Mouse (Mus musculus): ENCODE data around the gene Sh2d3c. TPM values are rescaled to one million over a fixed set of nuclear protein-coding genes. Genes with fewer than 3 reads are reported as not detected.

Gene Sh2d3c
- polyA plus RNA-seq, 1 experiment from 2014 or later: 58.5 TPM

DNA sequence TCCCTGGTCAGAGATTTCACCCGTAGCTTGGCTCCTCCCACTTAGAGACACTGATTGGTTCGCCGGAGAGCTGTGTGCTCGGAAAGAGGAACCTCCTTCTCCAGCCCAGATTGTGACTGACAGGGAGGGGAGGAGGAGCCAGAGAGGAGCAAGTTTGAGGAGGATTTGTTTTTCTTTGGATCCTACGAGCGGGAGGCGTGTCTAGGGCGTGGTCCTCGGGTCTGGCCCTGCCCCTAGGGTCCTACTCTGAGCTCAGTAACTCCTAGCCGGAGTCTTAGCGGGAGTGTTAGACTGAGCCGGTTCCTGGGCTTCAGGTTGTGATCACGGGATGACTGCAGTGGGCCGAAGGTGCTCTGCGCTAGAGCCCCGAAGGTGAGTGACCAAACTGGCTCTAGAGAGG lies 6.6 kb downstream of the Sh2d3c start:
- Histone ChIP-seq H3K4me3 (ENCODE audit: low read length) (peak overlapping the region; percentile 35), H3K9ac (ENCODE audit: low read depth, low read length) (peak overlapping the region; percentile 41), H3K4me2 (ENCODE audit: low read length) (peak overlapping the region; percentile 57), H3K9me3 (ENCODE audit: control insufficient read depth, low read length) (no peaks in the 10 kb centered on the region), H3K36me3 (ENCODE audit: control insufficient read depth, insufficient read depth, low read length) (no peaks in the 10 kb centered on the region), H3K27ac (ENCODE audit: low read depth, low read length) (peak overlapping the region; percentile 31; the same call in 1 of the 2 replicates), H3K4me1 (ENCODE audit: control insufficient read depth, insufficient read depth, low read depth, low read length) (peaks cover 3% of the 10 kb centered on the region; the same call in 1 of the 2 replicates), H3K27me3 (replicated peaks; ENCODE audit: control insufficient read depth, insufficient read depth, low read length) (no peaks in the 10 kb centered on the region)
- 2% methylated on average over 16 of the region's 16 CpGs for WGBS
- peak; percentile 98 for ATAC-seq

DNA sequence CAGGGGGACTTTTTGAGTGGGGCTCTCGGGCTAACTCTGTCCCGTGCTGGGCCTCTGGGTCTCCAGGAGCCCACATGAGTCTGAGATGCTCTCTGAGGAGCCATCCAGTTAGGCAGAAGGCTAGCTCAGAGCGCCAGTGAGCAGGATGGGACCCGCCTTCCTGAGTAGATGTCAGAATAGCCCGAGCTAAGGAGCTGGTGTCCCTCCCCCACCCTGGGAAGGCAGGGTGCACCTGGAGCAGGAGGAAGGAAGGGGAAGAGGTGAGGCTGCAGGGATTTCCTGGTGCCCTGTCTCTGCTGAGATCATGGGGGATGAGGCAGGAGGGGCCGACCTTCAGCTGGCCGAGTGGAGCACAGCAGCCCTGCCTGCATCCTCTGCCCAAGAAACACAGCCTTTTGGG lies 7.6 kb downstream of the Sh2d3c start:
- no peak overlapping the region for H3K9ac ChIP-seq (ENCODE audit: low read depth, low read length)
- ATAC-seq: no peak
- no peak overlapping the region for H3K4me2 ChIP-seq (ENCODE audit: low read length)
- H3K36me3 ChIP-seq (ENCODE audit: control insufficient read depth, insufficient read depth, low read length): no peaks in the 10 kb centered on the region
- H3K4me3 ChIP-seq (ENCODE audit: low read length): no peak overlapping the region
- no peaks in the 10 kb centered on the region for H3K27me3 ChIP-seq (replicated peaks; ENCODE audit: control insufficient read depth, insufficient read depth, low read length)
- no peak overlapping the region; the same call in 1 of the 2 replicates for H3K27ac ChIP-seq (ENCODE audit: low read depth, low read length)
- no peaks in the 10 kb centered on the region for H3K9me3 ChIP-seq (ENCODE audit: control insufficient read depth, low read length)
- WGBS: 57% methylated on average over 7 of the region's 7 CpGs
- H3K4me1 ChIP-seq (ENCODE audit: control insufficient read depth, insufficient read depth, low read depth, low read length): peaks cover 3% of the 10 kb centered on the region; the same call in 1 of the 2 replicates

DNA sequence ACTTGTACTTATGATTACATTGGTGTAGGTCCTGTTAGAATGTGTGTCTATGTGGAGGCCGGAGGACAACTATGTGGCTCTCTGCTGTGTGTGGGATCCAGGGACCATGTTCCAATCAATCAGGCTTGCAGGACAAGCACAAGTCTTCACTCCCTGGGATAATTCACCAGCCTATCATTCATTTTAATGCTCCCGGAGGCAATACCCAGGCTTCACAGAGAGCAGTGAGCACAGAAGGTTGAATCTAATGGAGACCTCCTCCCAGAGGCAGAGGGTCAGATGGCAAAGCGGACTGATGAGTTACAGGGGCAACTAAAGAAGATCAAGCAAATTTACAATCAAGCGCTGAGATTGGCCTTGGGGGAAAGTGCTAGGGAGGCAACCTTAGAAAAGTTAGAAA lies 8.7 kb downstream of the Sh2d3c start:
- Histone ChIP-seq H3K36me3 (ENCODE audit: control insufficient read depth, insufficient read depth, low read length) (no peaks in the 10 kb centered on the region), H3K4me1 (ENCODE audit: control insufficient read depth, insufficient read depth, low read depth, low read length) (peaks cover 3% of the 10 kb centered on the region; the same call in 1 of the 2 replicates), H3K9me3 (ENCODE audit: control insufficient read depth, low read length) (no peaks in the 10 kb centered on the region), H3K27ac (ENCODE audit: low read depth, low read length) (no peak overlapping the region), H3K4me3 (ENCODE audit: low read length) (no peak overlapping the region), H3K4me2 (ENCODE audit: low read length) (no peak overlapping the region), H3K9ac (ENCODE audit: low read depth, low read length) (no peak overlapping the region), H3K27me3 (replicated peaks; ENCODE audit: control insufficient read depth, insufficient read depth, low read length) (no peaks in the 10 kb centered on the region)
- ATAC-seq: no peak
- 73% methylated on average over 4 of the region's 4 CpGs for WGBS

DNA sequence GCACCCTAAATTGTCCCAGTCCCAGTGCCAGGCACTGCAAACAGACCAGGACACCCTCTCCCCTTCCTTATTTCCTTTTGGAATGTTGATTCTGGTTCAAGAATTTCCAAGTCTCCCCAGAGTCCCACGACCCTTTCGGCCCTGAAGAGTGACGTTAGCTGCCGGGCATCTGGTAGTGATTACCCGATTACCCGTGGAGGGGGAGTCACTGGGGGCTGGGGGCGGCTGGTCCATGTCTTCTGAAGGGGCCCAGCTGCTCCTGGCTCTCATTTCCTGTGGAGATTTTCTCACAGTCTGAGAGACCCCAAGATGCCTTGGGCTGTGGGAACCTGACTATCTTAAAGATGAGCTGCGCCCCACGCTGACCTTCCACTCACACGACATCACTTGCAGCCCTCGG lies 10.0 kb downstream of the Sh2d3c start:
- ATAC-seq: no peak
- Histone ChIP-seq H3K36me3 (ENCODE audit: control insufficient read depth, insufficient read depth, low read length) (no peaks in the 10 kb centered on the region), H3K4me3 (ENCODE audit: low read length) (no peak overlapping the region), H3K9me3 (ENCODE audit: control insufficient read depth, low read length) (no peaks in the 10 kb centered on the region), H3K9ac (ENCODE audit: low read depth, low read length) (no peak overlapping the region), H3K27ac (ENCODE audit: low read depth, low read length) (no peak overlapping the region), H3K4me1 (ENCODE audit: control insufficient read depth, insufficient read depth, low read depth, low read length) (peaks cover 3% of the 10 kb centered on the region; the same call in 1 of the 2 replicates), H3K27me3 (replicated peaks; ENCODE audit: control insufficient read depth, insufficient read depth, low read length) (no peaks in the 10 kb centered on the region), H3K4me2 (ENCODE audit: low read length) (no peak overlapping the region)
- WGBS: 44% methylated on average over 11 of the region's 11 CpGs

DNA sequence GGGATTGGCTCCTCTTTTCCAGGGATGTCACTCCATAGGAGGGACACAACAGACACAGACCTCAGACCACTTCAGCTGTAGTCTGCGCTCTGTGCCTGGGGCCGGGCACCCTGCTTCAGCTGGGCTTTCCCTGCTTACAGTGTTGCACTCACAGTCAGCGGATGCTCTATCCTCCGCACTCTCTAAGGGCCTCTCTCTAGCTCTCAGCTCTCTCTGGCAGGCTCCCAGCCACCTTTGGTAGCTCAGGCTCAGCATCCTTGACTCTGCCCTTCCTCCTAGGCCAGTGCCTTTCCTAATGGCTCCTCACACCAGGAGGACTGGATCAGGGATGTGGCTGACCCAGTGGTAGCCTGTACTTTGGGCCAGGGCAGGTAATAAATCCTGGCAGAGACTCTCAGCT lies 11.1 kb downstream of the Sh2d3c start:
- peaks cover 3% of the 10 kb centered on the region; the same call in 1 of the 2 replicates for H3K4me1 ChIP-seq (ENCODE audit: control insufficient read depth, insufficient read depth, low read depth, low read length)
- H3K27me3 ChIP-seq (replicated peaks; ENCODE audit: control insufficient read depth, insufficient read depth, low read length): no peaks in the 10 kb centered on the region
- WGBS: 74% methylated on average over 4 of the region's 4 CpGs
- H3K9me3 ChIP-seq (ENCODE audit: control insufficient read depth, low read length): no peaks in the 10 kb centered on the region
- H3K4me3 ChIP-seq (ENCODE audit: low read length): no peak overlapping the region
- H3K9ac ChIP-seq (ENCODE audit: low read depth, low read length): no peak overlapping the region
- H3K4me2 ChIP-seq (ENCODE audit: low read length): no peak overlapping the region
- no peak for ATAC-seq
- no peak overlapping the region for H3K27ac ChIP-seq (ENCODE audit: low read depth, low read length)
- no peaks in the 10 kb centered on the region for H3K36me3 ChIP-seq (ENCODE audit: control insufficient read depth, insufficient read depth, low read length)

DNA sequence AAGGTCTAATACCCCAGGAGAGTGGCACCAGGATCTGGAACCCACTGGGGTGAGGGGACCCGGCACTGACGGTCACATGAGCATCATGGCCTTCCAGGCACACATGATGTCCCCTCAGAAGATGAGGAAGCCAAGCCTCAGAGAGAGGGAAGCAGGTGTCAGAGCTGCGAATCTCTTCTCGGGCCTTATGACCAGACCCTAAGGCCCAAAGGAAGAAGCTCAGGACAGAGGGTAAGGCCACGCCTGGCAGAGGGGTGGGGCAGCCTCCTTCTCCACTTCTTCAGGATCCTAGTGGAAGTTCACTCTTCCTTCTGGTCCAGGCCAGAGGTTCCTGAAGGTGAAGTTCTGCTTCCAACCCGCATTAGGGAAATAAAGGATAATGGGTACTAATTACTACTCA lies 11.8 kb downstream of the Sh2d3c start:
- ATAC-seq: no peak
- WGBS: 76% methylated on average over 6 of the region's 6 CpGs
- Histone ChIP-seq H3K36me3 (ENCODE audit: control insufficient read depth, insufficient read depth, low read length) (no peaks in the 10 kb centered on the region), H3K9me3 (ENCODE audit: control insufficient read depth, low read length) (no peaks in the 10 kb centered on the region), H3K4me1 (ENCODE audit: control insufficient read depth, insufficient read depth, low read depth, low read length) (no peaks in the 10 kb centered on the region), H3K9ac (ENCODE audit: low read depth, low read length) (no peak overlapping the region), H3K4me2 (ENCODE audit: low read length) (no peak overlapping the region), H3K27me3 (replicated peaks; ENCODE audit: control insufficient read depth, insufficient read depth, low read length) (no peaks in the 10 kb centered on the region), H3K27ac (ENCODE audit: low read depth, low read length) (no peak overlapping the region), H3K4me3 (ENCODE audit: low read length) (no peak overlapping the region)

DNA sequence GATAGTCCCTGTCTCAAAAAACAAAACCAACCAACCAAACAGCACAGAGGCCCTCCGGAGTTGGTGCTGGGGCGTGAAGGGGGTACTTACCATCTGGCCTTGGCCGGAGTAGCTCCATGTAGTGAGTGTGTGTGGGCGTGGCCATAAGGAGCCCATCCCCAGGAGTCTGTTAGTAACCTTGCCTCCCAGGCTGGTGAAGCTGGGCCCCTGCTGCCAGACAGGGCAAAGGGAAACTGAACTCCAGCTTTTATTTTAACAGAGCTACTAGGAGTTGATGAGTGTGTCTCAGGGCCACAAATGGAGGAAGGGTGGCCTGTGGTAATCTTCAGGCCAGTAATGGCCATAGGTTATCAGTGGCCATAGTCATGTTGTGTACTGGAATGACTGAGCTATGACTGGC lies 13.6 kb downstream of the Sh2d3c start:
- Histone ChIP-seq H3K4me1 (ENCODE audit: control insufficient read depth, insufficient read depth, low read depth, low read length) (no peaks in the 10 kb centered on the region), H3K9ac (ENCODE audit: low read depth, low read length) (no peak overlapping the region), H3K9me3 (ENCODE audit: control insufficient read depth, low read length) (no peaks in the 10 kb centered on the region), H3K27me3 (replicated peaks; ENCODE audit: control insufficient read depth, insufficient read depth, low read length) (no peaks in the 10 kb centered on the region), H3K27ac (ENCODE audit: low read depth, low read length) (no peak overlapping the region), H3K4me3 (ENCODE audit: low read length) (no peak overlapping the region), H3K36me3 (ENCODE audit: control insufficient read depth, insufficient read depth, low read length) (no peaks in the 10 kb centered on the region), H3K4me2 (ENCODE audit: low read length) (no peak overlapping the region)
- ATAC-seq: no peak
- WGBS: 37% methylated on average over 4 of the region's 4 CpGs

DNA sequence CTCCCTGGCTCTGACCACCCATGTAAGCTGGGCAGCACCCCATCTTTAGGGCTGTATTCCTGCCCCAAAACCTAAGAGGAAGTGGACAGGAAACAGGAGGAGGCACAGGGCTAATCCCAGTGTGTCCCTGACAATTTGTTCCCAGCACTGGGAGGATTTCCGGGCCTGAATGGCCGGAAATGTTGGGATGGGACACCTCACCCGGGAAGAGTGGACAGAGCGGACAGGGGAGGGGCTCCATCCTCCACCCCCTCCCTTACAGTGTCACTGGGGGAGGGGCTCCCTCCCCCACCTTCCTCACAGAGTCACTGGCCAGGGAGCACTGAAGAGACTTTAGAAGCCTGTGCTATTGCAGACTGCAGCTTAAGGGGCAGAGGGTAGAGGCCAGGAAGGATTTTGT lies 14.1 kb downstream of the Sh2d3c start:
- Histone ChIP-seq H3K27ac (ENCODE audit: low read depth, low read length) (no peak overlapping the region), H3K9ac (ENCODE audit: low read depth, low read length) (no peak overlapping the region), H3K4me1 (ENCODE audit: control insufficient read depth, insufficient read depth, low read depth, low read length) (no peaks in the 10 kb centered on the region), H3K27me3 (replicated peaks; ENCODE audit: control insufficient read depth, insufficient read depth, low read length) (no peaks in the 10 kb centered on the region), H3K4me2 (ENCODE audit: low read length) (no peak overlapping the region), H3K4me3 (ENCODE audit: low read length) (no peak overlapping the region), H3K9me3 (ENCODE audit: control insufficient read depth, low read length) (no peaks in the 10 kb centered on the region), H3K36me3 (ENCODE audit: control insufficient read depth, insufficient read depth, low read length) (no peaks in the 10 kb centered on the region)
- no peak for ATAC-seq
- 52% methylated on average over 4 of the region's 4 CpGs for WGBS

DNA sequence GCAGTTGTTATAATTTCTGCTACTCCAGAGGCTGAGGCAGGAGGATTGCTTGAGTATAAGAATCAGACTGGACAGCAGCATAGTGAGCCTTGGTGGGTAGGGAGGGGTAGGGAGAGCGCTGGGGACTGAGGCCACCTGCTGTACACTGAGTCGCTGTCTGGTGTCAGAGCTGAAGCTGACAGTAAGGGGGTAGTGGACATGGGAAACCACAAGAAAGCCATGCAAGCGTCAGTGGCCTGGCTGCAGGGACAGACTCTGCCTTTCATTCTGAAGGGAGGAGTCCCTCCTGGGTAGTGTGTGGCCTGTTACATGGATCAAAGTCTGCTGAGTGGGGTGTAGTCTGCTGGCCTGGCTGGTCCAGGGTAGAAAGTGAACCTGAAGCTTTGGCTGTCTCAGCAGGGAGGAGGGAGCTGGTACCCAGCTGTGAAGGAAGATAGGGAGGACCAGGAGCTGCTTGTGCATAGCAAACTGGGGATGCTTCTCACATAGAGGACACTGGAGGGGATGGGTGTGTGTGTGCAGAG lies 15.5 kb downstream of the Sh2d3c start:
- H3K4me1 ChIP-seq (ENCODE audit: control insufficient read depth, insufficient read depth, low read depth, low read length): peaks cover 5% of the 10 kb centered on the region
- no peak overlapping the region; the same call in 1 of the 2 replicates for H3K9ac ChIP-seq (ENCODE audit: low read depth, low read length)
- 27% methylated on average over 3 of the region's 3 CpGs for WGBS
- H3K4me2 ChIP-seq (ENCODE audit: low read length): no peak overlapping the region
- no peak for ATAC-seq
- no peaks in the 10 kb centered on the region for H3K9me3 ChIP-seq (ENCODE audit: control insufficient read depth, low read length)
- no peaks in the 10 kb centered on the region for H3K36me3 ChIP-seq (ENCODE audit: control insufficient read depth, insufficient read depth, low read length)
- H3K27ac ChIP-seq (ENCODE audit: low read depth, low read length): no peak overlapping the region
- H3K4me3 ChIP-seq (ENCODE audit: low read length): no peak overlapping the region
- no peaks in the 10 kb centered on the region for H3K27me3 ChIP-seq (replicated peaks; ENCODE audit: control insufficient read depth, insufficient read depth, low read length)

DNA sequence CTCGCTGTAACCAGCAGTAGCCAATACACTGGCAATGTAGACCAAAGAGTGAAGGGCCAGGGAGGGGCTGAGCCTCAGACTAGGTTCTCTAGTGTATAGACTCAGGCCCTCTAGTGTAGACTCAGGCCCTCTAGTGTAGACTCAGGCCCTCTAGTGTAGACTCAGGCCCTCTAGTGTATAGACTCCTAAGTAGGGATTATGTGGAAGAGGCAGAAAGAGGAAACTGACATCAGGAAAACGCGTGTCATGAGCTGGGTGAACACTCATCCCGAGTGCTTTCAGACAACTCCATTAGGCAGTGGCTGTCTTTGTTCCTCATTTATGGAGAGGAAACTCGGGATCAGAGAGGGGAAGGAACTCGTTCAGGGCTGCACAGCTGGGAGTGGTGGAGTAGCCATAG lies 16.2 kb downstream of the Sh2d3c start:
- Histone ChIP-seq H3K27ac (ENCODE audit: low read depth, low read length) (no peak overlapping the region), H3K4me2 (ENCODE audit: low read length) (no peak overlapping the region), H3K27me3 (replicated peaks; ENCODE audit: control insufficient read depth, insufficient read depth, low read length) (no peaks in the 10 kb centered on the region), H3K36me3 (ENCODE audit: control insufficient read depth, insufficient read depth, low read length) (no peaks in the 10 kb centered on the region), H3K9ac (ENCODE audit: low read depth, low read length) (no peak overlapping the region), H3K9me3 (ENCODE audit: control insufficient read depth, low read length) (no peaks in the 10 kb centered on the region), H3K4me3 (ENCODE audit: low read length) (no peak overlapping the region), H3K4me1 (ENCODE audit: control insufficient read depth, insufficient read depth, low read depth, low read length) (peaks cover 5% of the 10 kb centered on the region)
- WGBS: 58% methylated on average over 6 of the region's 6 CpGs
- ATAC-seq: no peak
